Mouse (Mus musculus) myocyte (in vitro differentiated cells): ENCODE measurements around the gene Wdr19. TPM values are rescaled to one million over a fixed set of nuclear protein-coding genes. Genes with fewer than 3 reads are reported as not detected.

Source experiments
- H3K27me3 ChIP-seq: one replicate; pipeline ENCODE4 v1.6.1; 2011; ENCODE audit not compliant: control insufficient read depth, insufficient read depth, insufficient read length
- H3K36me3 ChIP-seq: one replicate; pipeline ENCODE4 v1.6.1; 2011; ENCODE audit not compliant: control insufficient read depth, insufficient read depth
- H3K4me2 ChIP-seq: one replicate; pipeline ENCODE4 v1.6.1; 2011; ENCODE audit warnings: low read depth, control low read depth
- H3K4me3 ChIP-seq: one replicate; pipeline ENCODE4 v1.5.1; 2011; ENCODE audit warnings: mild to moderate bottlenecking, control low read depth, moderate library complexity
- H3K79me2 ChIP-seq: one replicate; pipeline ENCODE4 v1.6.1; 2011; ENCODE audit not compliant: control insufficient read depth, insufficient read depth
- H3ac ChIP-seq: one replicate; pipeline ENCODE4 v1.6.1; 2011; ENCODE audit not compliant: control insufficient read depth, insufficient read length
- CEBPB ChIP-seq: IDR thresholded peaks from 2 replicates; pipeline ENCODE4 v1.6.1; 2011; ENCODE audit warnings: mild to moderate bottlenecking, moderate library complexity; ENCODE audit not compliant: poor library complexity, insufficient read depth, severe bottlenecking
- E2F4 ChIP-seq: IDR thresholded peaks from one replicate; pipeline ENCODE4 v1.6.1; 2011; ENCODE audit warnings: mild to moderate bottlenecking, control low read depth, moderate library complexity; ENCODE audit not compliant: insufficient read depth
- MAX ChIP-seq: IDR thresholded peaks from one replicate; pipeline ENCODE4 v1.6.1; 2011; ENCODE audit warnings: low read depth, mild to moderate bottlenecking, control low read depth
- MYOD1 ChIP-seq, 3 experiments: IDR thresholded peaks; one replicate each; pipeline ENCODE4 v1.6.1; 2011; ENCODE audit warnings: control low read depth in 2 of 3, low read depth in 2 of 3, mild to moderate bottlenecking in 2 of 3, moderate library complexity in 1 of 3; ENCODE audit not compliant: insufficient read length in 2 of 3, control insufficient read depth in 1 of 3
- MYOG ChIP-seq, 3 experiments: IDR thresholded peaks; one replicate each; pipeline ENCODE4 v1.6.1; 2011; ENCODE audit warnings: control low read depth in 2 of 3, low read depth in 2 of 3, mild to moderate bottlenecking in 2 of 3; ENCODE audit not compliant: insufficient read length in 2 of 3, control insufficient read depth in 1 of 3, insufficient read depth in 1 of 3
- POLR2A ChIP-seq: IDR thresholded peaks from one replicate; pipeline ENCODE4 v1.6.1; 2011; ENCODE audit warnings: low read depth, mild to moderate bottlenecking, control low read depth, moderate library complexity; ENCODE audit not compliant: insufficient read length
- POLR2AphosphoS2 ChIP-seq: IDR thresholded peaks from one replicate; pipeline ENCODE4 v1.6.1; 2011; ENCODE audit warnings: low read depth, control low read depth; ENCODE audit not compliant: insufficient read length
- REST ChIP-seq: IDR thresholded peaks from one replicate; pipeline ENCODE4 v1.6.1; 2011; ENCODE audit warnings: mild to moderate bottlenecking, control low read depth, moderate library complexity; ENCODE audit not compliant: insufficient read depth, insufficient read length
- SRF ChIP-seq: IDR thresholded peaks from one replicate; pipeline ENCODE4 v1.6.1; 2011; ENCODE audit warnings: low read depth; ENCODE audit not compliant: control insufficient read depth, insufficient read length
- TCF12 ChIP-seq: IDR thresholded peaks from one replicate; pipeline ENCODE4 v1.6.1; 2011; ENCODE audit warnings: mild to moderate bottlenecking, control low read depth; ENCODE audit not compliant: poor library complexity, insufficient read depth, severe bottlenecking
- TCF3 ChIP-seq: IDR thresholded peaks from one replicate; pipeline ENCODE4 v1.6.1; 2011; ENCODE audit warnings: low read depth, control low read depth; ENCODE audit not compliant: insufficient read length
- USF1 ChIP-seq: IDR thresholded peaks from one replicate; pipeline ENCODE4 v1.6.1; 2011; ENCODE audit warnings: low read depth, mild to moderate bottlenecking, control low read depth, moderate library complexity
- polyA plus RNA-seq: library from polyadenylated mRNA; unstranded; fragments of >200 nt; fragmentation: generic; extraction: Trizol; gene quantifications from one replicate; pipeline ENCODE4 v1.2.1, GENCODE M21; 2012; ENCODE audit warnings: missing spikeins

Wdr19 gene
- polyA plus RNA-seq, 1 experiment: 3.4 TPM

DNA sequence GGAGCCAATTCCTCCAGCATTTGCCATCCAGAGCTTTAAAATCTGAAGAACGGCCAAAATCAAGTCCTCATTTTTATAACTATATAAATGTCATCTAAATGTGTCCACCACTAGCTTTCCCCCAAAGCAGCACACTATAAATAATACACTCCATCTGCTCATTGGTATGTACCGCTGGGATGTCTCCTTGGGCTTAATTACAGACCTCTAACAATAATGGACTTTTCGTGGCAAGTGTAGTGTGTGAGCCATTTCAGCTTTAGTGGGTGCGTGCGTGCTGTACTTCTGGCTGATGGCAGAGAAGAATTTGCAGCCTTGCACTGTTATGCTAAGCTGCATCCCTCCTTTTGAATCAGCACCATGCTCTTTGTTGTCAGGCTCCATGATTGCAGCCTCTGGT is 7.9 kb upstream of the Wdr19 start:
- TF ChIP-seq E2F4 (no peak), USF1 (no peak), CEBPB (no peak), MAX (no peak), SRF (no peak), POLR2A (no peak), REST (no peak), MYOG (IDR thresholded peaks at IDR 0.05; ENCODE audit: control insufficient read depth in 1 of 3, insufficient read depth in 1 of 3, insufficient read length in 2 of 3, low read depth in 2 of 3) (no peak), TCF12 (no peak), TCF3 (no peak), POLR2AphosphoS2 (no peak), MYOD1 (IDR thresholded peaks at IDR 0.05; ENCODE audit: control insufficient read depth in 1 of 3, insufficient read length in 2 of 3, low read depth in 2 of 3) (no peak)
- no peaks in the 10 kb centered on the region for H3K79me2 ChIP-seq
- H3K4me2 ChIP-seq: no peak overlapping the region
- no peak overlapping the region for H3ac ChIP-seq
- no peaks in the 10 kb centered on the region for H3K36me3 ChIP-seq
- no peaks in the 10 kb centered on the region for H3K27me3 ChIP-seq
- no peak overlapping the region for H3K4me3 ChIP-seq

DNA sequence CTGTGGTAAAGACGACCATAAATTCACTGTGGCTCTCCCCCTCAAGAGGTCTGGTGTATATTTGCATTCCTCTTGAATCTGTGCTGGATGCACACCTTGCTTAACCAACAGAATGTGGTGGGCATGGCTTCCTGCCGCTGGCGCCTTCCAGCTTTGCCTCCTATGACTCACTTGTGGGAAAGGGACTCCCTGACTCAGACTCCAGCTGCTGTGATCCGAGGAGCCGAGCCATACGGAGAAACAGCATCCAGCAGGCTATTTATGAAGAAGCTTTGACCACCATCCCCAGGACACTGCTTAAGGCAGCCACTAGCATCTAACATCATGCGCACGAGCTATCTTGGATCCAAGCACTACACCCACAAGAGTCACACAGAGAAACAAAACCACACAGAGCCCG is 5.1 kb upstream of the Wdr19 start:
- Histone ChIP-seq H3K4me2 (peak overlapping the region; percentile 67), H3K79me2 (no peaks in the 10 kb centered on the region), H3ac (no peak overlapping the region), H3K36me3 (no peaks in the 10 kb centered on the region), H3K4me3 (no peak overlapping the region), H3K27me3 (no peaks in the 10 kb centered on the region)
- no peak for TF ChIP-seq MAX
- TF ChIP-seq MYOD1 (IDR thresholded peaks at IDR 0.05; ENCODE audit: control insufficient read depth in 1 of 3, insufficient read length in 2 of 3, low read depth in 2 of 3): peak in 2 of 3 experiments; percentile 70 to 80
- TF ChIP-seq TCF12: no peak
- peak; percentile 37 for TF ChIP-seq SRF
- TF ChIP-seq MYOG (IDR thresholded peaks at IDR 0.05; ENCODE audit: control insufficient read depth in 1 of 3, insufficient read depth in 1 of 3, insufficient read length in 2 of 3, low read depth in 2 of 3): peak; percentile 51 to 78 (median 52)
- no peak for TF ChIP-seq POLR2AphosphoS2
- no peak for TF ChIP-seq REST
- TF ChIP-seq E2F4: no peak
- TF ChIP-seq CEBPB: no peak
- no peak for TF ChIP-seq TCF3
- no peak for TF ChIP-seq USF1
- TF ChIP-seq POLR2A: no peak

DNA sequence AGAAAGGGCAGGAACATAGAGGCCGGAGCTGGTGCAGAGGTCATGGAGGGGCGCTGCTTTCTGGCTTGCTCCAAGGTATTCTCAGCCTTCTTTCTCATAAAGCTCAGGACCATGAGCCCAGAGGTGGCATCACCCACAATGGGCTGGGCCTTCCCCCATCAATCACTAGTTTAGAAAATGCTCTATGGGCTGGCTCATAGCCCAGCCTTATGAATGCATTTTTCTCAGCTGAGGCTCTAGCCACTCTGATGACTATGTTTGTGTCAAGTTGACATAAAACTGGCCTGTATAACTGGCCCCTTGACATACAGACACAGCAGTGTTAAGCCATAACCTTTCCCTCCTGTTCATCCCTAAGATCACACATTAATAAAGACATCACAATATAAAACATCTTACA is 5.2 kb downstream of the Wdr19 start:
- TF ChIP-seq POLR2A (no peak), CEBPB (no peak), REST (no peak), TCF12 (no peak), MAX (no peak), POLR2AphosphoS2 (no peak), SRF (no peak), MYOG (IDR thresholded peaks at IDR 0.05; ENCODE audit: control insufficient read depth in 1 of 3, insufficient read depth in 1 of 3, insufficient read length in 2 of 3, low read depth in 2 of 3) (no peak), USF1 (no peak), MYOD1 (IDR thresholded peaks at IDR 0.05; ENCODE audit: control insufficient read depth in 1 of 3, insufficient read length in 2 of 3, low read depth in 2 of 3) (no peak), E2F4 (no peak), TCF3 (no peak)
- Histone ChIP-seq H3K4me2 (no peak overlapping the region), H3K79me2 (no peaks in the 10 kb centered on the region), H3ac (no peak overlapping the region), H3K4me3 (no peak overlapping the region), H3K36me3 (no peaks in the 10 kb centered on the region), H3K27me3 (no peaks in the 10 kb centered on the region)

DNA sequence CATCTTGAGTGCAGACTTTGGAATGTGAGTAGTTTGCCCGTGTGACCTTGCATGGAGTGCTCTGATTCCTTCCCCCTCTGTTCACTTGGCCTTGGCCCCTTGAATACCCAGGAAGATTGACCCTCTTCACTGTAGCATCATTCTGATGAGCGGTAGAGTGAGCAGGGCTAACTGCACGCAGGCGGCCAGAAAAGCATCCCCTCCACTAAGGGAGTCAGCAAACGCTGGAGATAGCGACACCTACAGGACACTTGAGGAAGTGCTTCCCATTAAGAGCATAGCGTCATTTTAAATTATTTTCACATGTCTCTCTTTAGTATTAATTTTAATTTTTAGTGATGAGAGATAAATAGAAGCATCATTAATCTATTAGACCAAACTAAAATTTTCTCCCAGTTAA is 13.8 kb downstream of the Wdr19 start:
- H3K36me3 ChIP-seq: no peaks in the 10 kb centered on the region
- no peak overlapping the region for H3K4me2 ChIP-seq
- no peak for TF ChIP-seq TCF12
- TF ChIP-seq CEBPB: no peak
- TF ChIP-seq MAX: no peak
- no peak overlapping the region for H3ac ChIP-seq
- no peaks in the 10 kb centered on the region for H3K27me3 ChIP-seq
- no peak overlapping the region for H3K4me3 ChIP-seq
- no peaks in the 10 kb centered on the region for H3K79me2 ChIP-seq

DNA sequence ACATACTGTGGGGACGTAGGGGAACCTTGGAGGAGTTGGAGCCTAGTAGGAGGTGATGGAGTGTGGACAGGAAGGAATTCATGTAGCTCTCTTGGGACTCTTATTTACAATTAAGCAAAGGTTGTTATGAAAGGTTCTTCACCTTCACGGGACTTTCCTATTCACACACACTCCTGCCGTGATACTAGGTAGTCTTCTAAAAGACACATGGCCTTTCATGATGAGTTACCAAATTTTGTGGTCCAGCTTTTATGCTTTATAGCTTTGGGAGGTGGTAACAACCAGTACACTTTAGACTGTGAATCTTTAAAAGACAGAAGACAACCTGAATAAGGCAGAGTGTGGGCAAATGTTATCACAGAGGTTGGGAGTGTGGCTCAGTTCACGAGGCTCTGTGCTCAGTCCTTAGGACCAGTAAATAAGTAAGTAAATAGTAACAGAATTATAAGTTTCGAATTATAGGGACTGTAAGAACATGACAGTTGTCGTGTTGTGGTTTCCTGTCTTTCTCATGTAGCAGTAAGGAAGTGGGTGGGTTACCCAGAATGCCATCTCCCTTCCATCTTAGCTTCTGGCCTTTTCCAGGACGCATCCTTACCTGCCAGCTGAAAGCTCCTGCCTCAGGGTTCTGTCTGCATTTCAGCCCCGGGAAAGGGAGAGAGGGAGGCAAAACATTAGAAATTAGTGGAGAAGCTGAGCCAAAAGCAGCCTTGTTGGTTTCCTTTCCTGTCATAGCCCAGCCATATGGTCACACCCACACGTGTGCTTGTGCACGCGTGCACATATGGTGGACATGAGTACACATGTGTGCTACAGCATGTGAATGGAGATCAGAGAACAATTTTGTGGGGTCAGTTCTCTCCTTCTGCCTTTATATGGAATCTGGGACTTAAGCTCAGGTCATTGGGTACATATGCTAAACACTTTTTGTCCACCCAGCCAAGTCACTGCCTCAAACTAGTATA is 18.1 kb downstream of the Wdr19 start:
- H3K36me3 ChIP-seq: no peaks in the 10 kb centered on the region
- H3K27me3 ChIP-seq: no peaks in the 10 kb centered on the region
- TF ChIP-seq E2F4: no peak
- TF ChIP-seq SRF: no peak
- no peak for TF ChIP-seq CEBPB
- H3K4me2 ChIP-seq: no peak overlapping the region
- no peaks in the 10 kb centered on the region for H3K79me2 ChIP-seq
- no peak overlapping the region for H3K4me3 ChIP-seq
- H3ac ChIP-seq: no peak overlapping the region
